Mouse (Mus musculus): ENCODE data around the gene Dusp18. TPM values are rescaled to one million over a fixed set of nuclear protein-coding genes. Genes with fewer than 3 reads are reported as not detected.
"Not testable (repeated sequence)": the region's sequence is repeated elsewhere in the genome, so short reads cannot be mapped to it uniquely, and the experiment has no call there.

The Dusp18 gene
- total RNA-seq, 1 experiment, result 1.4 TPM

DNA sequence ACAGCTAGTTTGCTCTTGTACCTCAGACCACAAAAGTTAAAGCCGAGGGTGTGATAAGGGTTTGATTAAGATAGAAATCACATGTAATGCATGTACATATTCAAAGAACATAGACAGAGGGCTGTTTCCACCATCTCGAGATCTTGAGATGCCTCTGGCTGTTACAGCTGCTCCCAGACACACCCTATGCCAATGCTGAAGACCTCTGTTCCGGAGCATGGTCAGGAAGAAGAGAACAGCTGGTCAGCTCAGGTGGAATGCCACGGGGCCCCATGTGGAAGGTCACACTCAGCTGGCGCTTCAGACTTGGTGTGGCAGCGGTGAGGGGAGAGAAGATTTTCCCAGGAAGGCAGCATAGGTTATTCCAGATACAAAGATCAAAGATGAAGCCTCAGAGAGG lies 9.6 kb downstream of the Dusp18 start:
- in situ Hi-C loops (cut with MboI; ENCODE audit: low sequenced_read_pairs in 2 of 2, unreplicated experiment in 2 of 2), result no loop called here
- H3K9ac ChIP-seq (ENCODE audit: insufficient read depth, low read depth, low read length, poor library complexity, severe bottlenecking), result no peak overlapping the region
- H3K36me3 ChIP-seq (ENCODE audit: control insufficient read depth, insufficient read depth, low read length, poor library complexity, severe bottlenecking), result no peaks in the 10 kb centered on the region; the same call in 1 of the 2 replicates
- TF ChIP-seq ZNF384 (IDR thresholded peaks at IDR 0.05; ENCODE audit: low read depth, low read length) (no peak), HCFC1 (IDR thresholded peaks at IDR 0.05; ENCODE audit: borderline replicate concordance, insufficient read depth, low read length) (no peak)
- no peak overlapping the region for H3K4me3 ChIP-seq (ENCODE audit: insufficient read depth in 1 of 2, low read depth in 1 of 2, low read length in 2 of 2, poor library complexity in 1 of 2, severe bottlenecking in 1 of 2)
- no peak overlapping the region for H3K27ac ChIP-seq (ENCODE audit: insufficient read depth, low read depth, low read length, poor library complexity, severe bottlenecking)
- no peaks in the 10 kb centered on the region for H3K9me3 ChIP-seq (ENCODE audit: control insufficient read depth, insufficient read depth, low read depth, low read length)
- H3K4me1 ChIP-seq (ENCODE audit: control insufficient read depth in 2 of 2, insufficient read depth in 2 of 2, low read length in 2 of 2, poor library complexity in 1 of 2), result peaks cover 0 to 8% of the 10 kb centered on the region in 2 experiments; a peak in 2 of 4 replicates
- DNase-seq (ENCODE audit: low read depth, low spot score), result no peak

- Histone ChIP-seq H3K4me3 (ENCODE audit: insufficient read depth in 1 of 2, low read depth in 1 of 2, low read length in 2 of 2, poor library complexity in 1 of 2, severe bottlenecking in 1 of 2) (no peak overlapping the region), H3K4me1 (ENCODE audit: control insufficient read depth in 2 of 2, insufficient read depth in 2 of 2, low read length in 2 of 2, poor library complexity in 1 of 2) (peaks cover 0 to 8% of the 10 kb centered on the region in 2 experiments; a peak in 2 of 4 replicates), H3K9me3 (ENCODE audit: control insufficient read depth, insufficient read depth, low read depth, low read length) (no peaks in the 10 kb centered on the region), H3K27ac (ENCODE audit: insufficient read depth, low read depth, low read length, poor library complexity, severe bottlenecking) (no peak overlapping the region), H3K9ac (ENCODE audit: insufficient read depth, low read depth, low read length, poor library complexity, severe bottlenecking) (no peak overlapping the region), H3K36me3 (ENCODE audit: control insufficient read depth, insufficient read depth, low read length, poor library complexity, severe bottlenecking) (no peaks in the 10 kb centered on the region; the same call in 1 of the 2 replicates)
- TF ChIP-seq ZC3H11A (IDR thresholded peaks at IDR 0.05; ENCODE audit: borderline replicate concordance, low read depth, low read length) (no peak), MAFK (IDR thresholded peaks at IDR 0.05; ENCODE audit: insufficient read depth, low read depth, low read length) (0 out of 2 replicates have a peak, but pooled peaks have one; percentile 17), ZNF384 (IDR thresholded peaks at IDR 0.05; ENCODE audit: low read depth, low read length) (no peak)
- in situ Hi-C loops (cut with MboI; ENCODE audit: low sequenced_read_pairs in 2 of 2, unreplicated experiment in 2 of 2), result no loop called here
- no peak for DNase-seq (ENCODE audit: low read depth, low spot score)
Measured at GRCm38 (mm10) chr11:3905446-3905845, 10.4 kb downstream of the Dusp18 start.

- TF ChIP-seq ZC3H11A (IDR thresholded peaks at IDR 0.05; ENCODE audit: borderline replicate concordance, low read depth, low read length) (no peak), CHD2 (IDR thresholded peaks at IDR 0.05; ENCODE audit: low read depth, low read length) (no peak), MAFK (IDR thresholded peaks at IDR 0.05; ENCODE audit: insufficient read depth, low read depth, low read length) (no peak), HCFC1 (IDR thresholded peaks at IDR 0.05; ENCODE audit: borderline replicate concordance, insufficient read depth, low read length) (no peak), ZNF384 (IDR thresholded peaks at IDR 0.05; ENCODE audit: low read depth, low read length) (no peak)
- H3K9me3 ChIP-seq (ENCODE audit: control insufficient read depth, insufficient read depth, low read depth, low read length), result no peaks in the 10 kb centered on the region
- in situ Hi-C loops (cut with MboI; ENCODE audit: low sequenced_read_pairs in 2 of 2, unreplicated experiment in 2 of 2), result no loop called here
- H3K9ac ChIP-seq (ENCODE audit: insufficient read depth, low read depth, low read length, poor library complexity, severe bottlenecking), result no peak overlapping the region
- H3K27ac ChIP-seq (ENCODE audit: insufficient read depth, low read depth, low read length, poor library complexity, severe bottlenecking), result no peak overlapping the region
- H3K36me3 ChIP-seq (ENCODE audit: control insufficient read depth, insufficient read depth, low read length, poor library complexity, severe bottlenecking), result no peaks in the 10 kb centered on the region; the same call in 1 of the 2 replicates
- no peak overlapping the region for H3K4me3 ChIP-seq (ENCODE audit: insufficient read depth in 1 of 2, low read depth in 1 of 2, low read length in 2 of 2, poor library complexity in 1 of 2, severe bottlenecking in 1 of 2)
- DNase-seq (ENCODE audit: low read depth, low spot score), result no peak
- peaks cover 3 to 15% of the 10 kb centered on the region in 2 experiments; a peak in 3 of 4 replicates for H3K4me1 ChIP-seq (ENCODE audit: control insufficient read depth in 2 of 2, insufficient read depth in 2 of 2, low read length in 2 of 2, poor library complexity in 1 of 2)
Measured at GRCm38 (mm10) chr11:3909236-3909635, 14.2 kb downstream of the Dusp18 start.

GRCm38 (mm10) chr11:3910513-3911310 lies 15.7 kb downstream of the Dusp18 start:
- Histone ChIP-seq H3K4me3 (ENCODE audit: insufficient read depth in 1 of 2, low read depth in 1 of 2, low read length in 2 of 2, poor library complexity in 1 of 2, severe bottlenecking in 1 of 2) (no peak overlapping the region), H3K9ac (ENCODE audit: insufficient read depth, low read depth, low read length, poor library complexity, severe bottlenecking) (no peak overlapping the region), H3K36me3 (ENCODE audit: control insufficient read depth, insufficient read depth, low read length, poor library complexity, severe bottlenecking) (no peaks in the 10 kb centered on the region; the same call in 1 of the 2 replicates), H3K27ac (ENCODE audit: insufficient read depth, low read depth, low read length, poor library complexity, severe bottlenecking) (no peak overlapping the region), H3K9me3 (ENCODE audit: control insufficient read depth, insufficient read depth, low read depth, low read length) (no peaks in the 10 kb centered on the region), H3K4me1 (ENCODE audit: control insufficient read depth in 2 of 2, insufficient read depth in 2 of 2, low read length in 2 of 2, poor library complexity in 1 of 2) (peaks cover 3 to 7% of the 10 kb centered on the region in 2 experiments; a peak in 2 of 4 replicates)
- DNase-seq (ENCODE audit: low read depth, low spot score), result no peak
- in situ Hi-C loops (cut with MboI; ENCODE audit: low sequenced_read_pairs in 2 of 2, unreplicated experiment in 2 of 2), result no loop called here
- TF ChIP-seq HCFC1 (IDR thresholded peaks at IDR 0.05; ENCODE audit: borderline replicate concordance, insufficient read depth, low read length), result no peak
- no peak for TF ChIP-seq MAFK (IDR thresholded peaks at IDR 0.05; ENCODE audit: insufficient read depth, low read depth, low read length)
- TF ChIP-seq ZC3H11A (IDR thresholded peaks at IDR 0.05; ENCODE audit: borderline replicate concordance, low read depth, low read length), result no peak
- TF ChIP-seq CHD2 (IDR thresholded peaks at IDR 0.05; ENCODE audit: low read depth, low read length), result no peak
- TF ChIP-seq ZNF384 (IDR thresholded peaks at IDR 0.05; ENCODE audit: low read depth, low read length), result no peak

GRCm38 (mm10) chr11:3911440-3911839 lies 16.4 kb downstream of the Dusp18 start:
- H3K9me3 ChIP-seq (ENCODE audit: control insufficient read depth, insufficient read depth, low read depth, low read length); H3K4me1 ChIP-seq (ENCODE audit: control insufficient read depth in 2 of 2, insufficient read depth in 2 of 2, low read length in 2 of 2, poor library complexity in 1 of 2); DNase-seq (ENCODE audit: low read depth, low spot score); H3K9ac ChIP-seq (ENCODE audit: insufficient read depth, low read depth, low read length, poor library complexity, severe bottlenecking); H3K4me3 ChIP-seq (ENCODE audit: insufficient read depth in 1 of 2, low read depth in 1 of 2, low read length in 2 of 2, poor library complexity in 1 of 2, severe bottlenecking in 1 of 2); H3K27ac ChIP-seq (ENCODE audit: insufficient read depth, low read depth, low read length, poor library complexity, severe bottlenecking); H3K36me3 ChIP-seq (ENCODE audit: control insufficient read depth, insufficient read depth, low read length, poor library complexity, severe bottlenecking); in situ Hi-C loops (cut with MboI; ENCODE audit: low sequenced_read_pairs in 2 of 2, unreplicated experiment in 2 of 2): not testable (repeated sequence)

Data from ES-E14 (cell line).